In the genomic region with DNA sequence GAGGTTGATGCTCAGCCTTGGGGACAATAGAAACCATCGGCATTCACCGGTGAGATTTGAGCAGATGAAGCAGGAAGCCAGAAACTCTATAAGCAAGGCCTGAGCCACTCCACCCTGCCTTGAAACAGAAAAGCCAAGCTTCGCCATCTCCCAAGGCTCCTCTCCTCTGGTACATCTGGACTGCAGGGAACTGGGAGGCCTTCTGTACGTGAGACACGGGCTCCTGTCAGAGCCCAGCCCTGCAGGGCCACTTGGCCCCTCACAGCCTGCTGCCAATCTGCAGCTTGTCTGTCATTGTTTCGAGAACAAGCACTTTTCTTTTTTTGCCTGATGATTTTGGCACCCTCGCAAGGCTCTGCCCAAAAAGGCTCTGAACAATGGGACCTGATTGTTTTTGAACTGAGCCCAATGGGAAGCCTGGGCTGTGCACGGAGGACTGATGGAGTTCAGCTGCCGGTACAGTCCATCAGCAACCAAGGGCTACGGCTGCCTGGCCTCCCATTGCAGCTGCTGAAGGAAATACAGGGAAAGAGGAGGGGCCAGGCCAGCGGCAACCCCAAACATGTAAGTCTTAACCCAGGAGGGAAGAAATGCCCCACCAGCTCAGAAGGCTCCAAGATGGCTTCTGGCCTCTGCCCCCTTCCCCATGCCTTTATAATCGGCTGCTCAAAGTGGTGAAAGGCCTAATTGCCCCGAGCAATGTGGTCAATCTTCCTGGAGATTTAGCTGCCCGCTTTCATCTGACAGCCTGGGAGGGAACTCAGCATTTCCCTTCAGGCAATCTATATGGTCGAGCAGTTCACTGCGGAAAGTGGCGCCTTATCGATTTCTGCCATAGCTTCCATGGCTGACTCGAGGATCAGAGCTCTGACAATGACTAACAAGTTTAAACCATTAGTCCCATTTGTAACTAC, we compare ENCODE assay signal across 8 mouse cellular contexts.
A peak's percentile ranks its signal among the peaks of the same experiment; 100 is the strongest.
DNase-seq lines count a peak whose midpoint lies in the region.

No protein-coding gene starts in this region.

- H3K4me1 ChIP-seq in heart, embryonic 10.5 days = peaks cover 9% of the 10 kb centered on the region; the same call in 1 of the 2 replicates
- H3K4me1 ChIP-seq in limb, embryonic 10.5 days = peaks cover 24% of the 10 kb centered on the region

- H3K36me3 ChIP-seq in heart, embryonic 10.5 days = no peaks in the 10 kb centered on the region
- H3K36me3 ChIP-seq in limb, embryonic 10.5 days = no peaks in the 10 kb centered on the region

- WGBS in heart, embryonic 10.5 days = 45% methylated on average over 19 of the region's 19 CpGs
- WGBS in limb, embryonic 10.5 days = 27% methylated on average over 19 of the region's 19 CpGs

- no peaks in the 10 kb centered on the region for H3K27me3 ChIP-seq in heart, embryonic 10.5 days (ENCODE audit: insufficient read depth, poor library complexity, severe bottlenecking)
- H3K27me3 ChIP-seq in limb, embryonic 10.5 days (ENCODE audit: low read depth, poor library complexity, severe bottlenecking) = peaks cover 51% of the 10 kb centered on the region

- peak; percentile 37 to 43 for DNase-seq in right cerebral cortex, postnatal 10 days (ENCODE audit: low spot score in 2 of 2)
- DNase-seq in right cerebral cortex, postnatal 14 days = no peak
- DNase-seq in heart, embryonic 10.5 days (ENCODE audit: low spot score) = no peak
- peak; percentile 61 for DNase-seq in limb, embryonic 10.5 days (ENCODE audit: low spot score)
- DNase-seq in retina, postnatal 1 day = peak; percentile 84
- no peak for DNase-seq in cerebellum, adult 9-10 months
- DNase-seq in adrenal gland, postnatal 14 days = no peak
- no peak for DNase-seq in thymus, postnatal 0 days (ENCODE audit: low spot score)

- no peaks in the 10 kb centered on the region for H3K9me3 ChIP-seq in heart, embryonic 10.5 days
- no peaks in the 10 kb centered on the region for H3K9me3 ChIP-seq in limb, embryonic 10.5 days (replicated peaks)

- H3K27ac ChIP-seq in heart, embryonic 10.5 days = peak overlapping the region; percentile 22; the same call in 1 of the 2 replicates
- peak overlapping the region; percentile 76 for H3K27ac ChIP-seq in limb, embryonic 10.5 days

- peak overlapping the region; percentile 35 for H3K4me3 ChIP-seq in heart, embryonic 10.5 days
- peak overlapping the region; percentile 38 for H3K4me3 ChIP-seq in limb, embryonic 10.5 days

Comparison
In these comparisons a context has a peak if more than half of its experiments do, and no peak if none do; other contexts are left out.
1. DNase-seq: peak in right cerebral cortex, postnatal 10 days (2 of 2), limb, embryonic 10.5 days (single experiment) and retina, postnatal 1 day (single experiment); none in right cerebral cortex, postnatal 14 days (single experiment), heart, embryonic 10.5 days (single experiment), cerebellum, adult 9-10 months (single experiment), adrenal gland, postnatal 14 days (single experiment) and thymus, postnatal 0 days (single experiment).